Comparison of ENCODE assay signal across 10 mouse cellular contexts in the genomic region with DNA sequence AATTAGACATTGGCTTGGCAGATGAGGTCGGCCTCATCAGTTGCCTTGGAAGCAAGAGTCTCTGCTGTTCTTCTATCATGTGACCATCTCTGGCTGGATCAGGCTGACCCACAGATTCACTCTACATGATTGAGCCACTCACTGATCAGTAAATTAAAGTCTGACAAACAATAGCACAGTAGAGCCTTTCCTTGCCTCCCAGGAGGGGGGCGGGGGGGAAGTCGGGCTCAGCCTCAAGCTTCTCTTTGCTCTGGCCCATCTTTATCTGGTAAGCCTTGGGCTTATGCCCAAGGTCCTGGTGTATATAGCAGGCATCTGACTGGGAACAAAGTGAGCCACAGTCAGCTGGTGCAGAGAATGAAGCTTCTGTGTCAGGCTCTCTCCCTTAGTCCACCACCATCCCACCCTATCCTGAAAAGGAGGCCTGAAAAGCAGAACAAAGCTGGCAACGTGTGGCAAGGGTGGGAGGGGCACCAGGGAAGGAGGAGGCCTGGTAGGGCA.
DNase-seq lines count a peak whose midpoint lies in the region; ATAC-seq and TF ChIP-seq lines count a peak whose summit lies in the region.
"Had no signal": no experiment of that assay in that cellular context is flagged by ENCODE, and none has a peak within 500 bp of the region (broad histone marks: within the 10 kb centered on the region; RNA-seq: fewer than 3 reads in every experiment).

No protein-coding gene starts in this region.

- peaks cover 14% of the 10 kb centered on the region for H3K4me1 ChIP-seq in embryonic facial prominence, embryonic 10.5 days
- peaks cover 11% of the 10 kb centered on the region; the same call in 1 of the 2 replicates for H3K4me1 ChIP-seq in hindbrain, postnatal 0 days (ENCODE audit: insufficient read depth, low read length)
- H3K4me1 ChIP-seq in stomach, embryonic 16.5 days (ENCODE audit: control insufficient read depth, insufficient read depth, low read length): no peaks in the 10 kb centered on the region
- H3K4me1 ChIP-seq: kidney, embryonic 15.5 days had no signal

- H3K4me3 ChIP-seq in embryonic facial prominence, embryonic 10.5 days: no peak overlapping the region
- H3K4me3 ChIP-seq in hindbrain, postnatal 0 days (ENCODE audit: low read length): no peak overlapping the region
- H3K4me3 ChIP-seq in stomach, embryonic 16.5 days (replicated peaks; ENCODE audit: low read length): no peak overlapping the region
- H3K4me3 ChIP-seq: kidney, embryonic 15.5 days had no signal

- H3K27ac ChIP-seq in embryonic facial prominence, embryonic 10.5 days (replicated peaks): peak overlapping the region; percentile 54
- peak overlapping the region; percentile 76 for H3K27ac ChIP-seq in hindbrain, postnatal 0 days
- no peak overlapping the region for H3K27ac ChIP-seq in stomach, embryonic 16.5 days (ENCODE audit: low read length)
- H3K27ac ChIP-seq: kidney, embryonic 15.5 days had no signal

- H3K9ac ChIP-seq in hindbrain, postnatal 0 days (replicated peaks; ENCODE audit: low read length): no peak overlapping the region
- no peak overlapping the region for H3K9ac ChIP-seq in stomach, embryonic 16.5 days (ENCODE audit: low read length)
- H3K9ac ChIP-seq: kidney, embryonic 15.5 days had no signal

- ATAC-seq in hindbrain, postnatal 0 days: peak; percentile 93
- peak; percentile 74; the same call in 1 of the 2 replicates for ATAC-seq in stomach, embryonic 16.5 days (ENCODE audit: insufficient read depth, low FRiP score)

- no peaks in the 10 kb centered on the region for H3K36me3 ChIP-seq in embryonic facial prominence, embryonic 10.5 days (replicated peaks)
- H3K36me3 ChIP-seq in hindbrain, postnatal 0 days (ENCODE audit: insufficient read depth, low read length): no peaks in the 10 kb centered on the region
- H3K36me3 ChIP-seq in stomach, embryonic 16.5 days (ENCODE audit: control insufficient read depth, insufficient read depth, low read length): no peaks in the 10 kb centered on the region
- H3K36me3 ChIP-seq: kidney, embryonic 15.5 days had no signal

- 31% methylated on average over 4 of the region's 4 CpGs for WGBS in embryonic facial prominence, embryonic 10.5 days
- WGBS in hindbrain, postnatal 0 days: 15% methylated on average over 4 of the region's 4 CpGs
- WGBS in stomach, embryonic 16.5 days: 51% methylated on average over 4 of the region's 4 CpGs

- DNase-seq in layer of hippocampus, adult 9-11 months: peak; percentile 36
- DNase-seq in layer of hippocampus, postnatal 36 days: no peak
- no peak for DNase-seq in embryonic facial prominence, embryonic 10.5 days (ENCODE audit: low spot score)
- peak; percentile 69 for DNase-seq in hindbrain, postnatal 0 days (ENCODE audit: low spot score)
- no peak for DNase-seq in c-Kit-positive CD71-positive TER-119-positive erythroid progenitor cells, embryonic 14.5 days (ENCODE audit: low spot score)
- no peak for DNase-seq in kidney, adult 8-10 months
- DNase-seq in cerebellum, adult 9-11 months: no peak
- DNase-seq: gastrocnemius, postnatal 14 days had no signal

- no peak for TF ChIP-seq CTCF in hindbrain, postnatal 0 days (IDR thresholded peaks at IDR 0.05; ENCODE audit: low read depth)

- H3K27me3 ChIP-seq in embryonic facial prominence, embryonic 10.5 days (replicated peaks; ENCODE audit: low read depth, poor library complexity, severe bottlenecking): no peaks in the 10 kb centered on the region
- H3K27me3 ChIP-seq in hindbrain, postnatal 0 days (ENCODE audit: insufficient read depth, low read length): no peaks in the 10 kb centered on the region
- H3K27me3 ChIP-seq in stomach, embryonic 16.5 days (ENCODE audit: control insufficient read depth, insufficient read depth, low read length): no peaks in the 10 kb centered on the region
- H3K27me3 ChIP-seq: kidney, embryonic 15.5 days had no signal

- H3K4me2 ChIP-seq in hindbrain, postnatal 0 days (ENCODE audit: low read depth, low read length): 0 out of 2 replicates have a peak overlapping the region, but pooled peaks have one; percentile 3
- no peak overlapping the region for H3K4me2 ChIP-seq in stomach, embryonic 16.5 days (ENCODE audit: low read depth, low read length)
- H3K4me2 ChIP-seq: kidney, embryonic 15.5 days had no signal

- no peaks in the 10 kb centered on the region for H3K9me3 ChIP-seq in embryonic facial prominence, embryonic 10.5 days
- no peaks in the 10 kb centered on the region for H3K9me3 ChIP-seq in hindbrain, postnatal 0 days (ENCODE audit: low read length)
- no peaks in the 10 kb centered on the region for H3K9me3 ChIP-seq in stomach, embryonic 16.5 days (replicated peaks; ENCODE audit: control insufficient read depth, low read length)
- H3K9me3 ChIP-seq: kidney, embryonic 15.5 days had no signal

Comparison
In these comparisons a context has a peak if more than half of its experiments do, and no peak if none do; other contexts are left out.
1. DNase-seq: peak in layer of hippocampus, adult 9-11 months (single experiment) and hindbrain, postnatal 0 days (single experiment); none in layer of hippocampus, postnatal 36 days (0 of 2), embryonic facial prominence, embryonic 10.5 days (single experiment), c-Kit-positive CD71-positive TER-119-positive erythroid progenitor cells, embryonic 14.5 days (single experiment), kidney, adult 8-10 months (0 of 2) and cerebellum, adult 9-11 months (single experiment).